Mouse (Mus musculus) c-Kit-positive CD71-positive TER-119-negative erythroid progenitor cells, embryonic 14.5 days (primary cell): ENCODE results near the gene Zfp324.
A peak's percentile ranks its signal among the peaks of the same experiment; 100 is the strongest.

Experiments
- DNase-seq: peaks from one replicate; pipeline ENCODE4 v3.0.0-alpha.2; 2013; ENCODE audit warnings: low read depth

Zfp324 gene

DNA sequence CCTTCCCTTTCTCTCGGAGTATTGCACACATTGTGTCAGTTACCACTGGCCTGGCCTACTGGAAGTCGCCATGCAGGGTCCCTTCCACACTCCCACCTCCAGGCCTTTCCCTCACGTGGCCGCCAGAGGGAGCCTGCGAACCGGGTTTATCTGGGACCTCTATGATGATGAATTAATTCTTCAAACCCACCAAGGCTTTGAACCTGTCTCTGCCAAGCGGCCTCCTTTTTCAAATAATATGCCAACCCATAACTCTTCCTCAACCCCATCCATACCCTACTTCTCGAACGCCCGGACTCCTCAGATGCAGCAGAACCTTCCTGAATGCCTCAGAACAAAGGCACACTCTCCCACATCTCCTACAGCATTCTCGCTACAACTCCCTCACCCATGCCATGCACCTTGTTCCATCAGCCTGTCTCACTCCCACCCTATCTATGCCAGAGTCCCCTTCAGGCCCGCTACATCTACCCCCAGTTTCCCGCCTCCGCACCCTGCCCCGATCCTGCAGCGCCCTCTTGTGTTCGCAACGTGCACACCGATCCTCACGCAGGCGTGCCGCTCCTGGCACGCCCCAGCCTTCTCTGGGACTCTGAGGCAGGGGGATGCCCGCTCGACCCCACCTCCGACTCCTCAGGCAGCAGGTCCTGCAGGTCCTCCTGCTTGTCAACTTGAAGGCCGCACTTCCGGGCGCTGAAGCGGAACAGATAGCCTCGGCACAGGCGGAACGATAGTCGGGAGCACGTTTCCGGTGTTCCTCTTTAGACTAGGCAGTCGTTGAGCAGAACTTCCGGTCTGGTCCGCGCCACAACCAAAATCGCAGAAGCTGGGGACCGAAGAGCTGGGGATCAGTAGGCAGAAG is 43.7 kb downstream of the Zfp324 start:
- peak; percentile 90 for DNase-seq

DNA sequence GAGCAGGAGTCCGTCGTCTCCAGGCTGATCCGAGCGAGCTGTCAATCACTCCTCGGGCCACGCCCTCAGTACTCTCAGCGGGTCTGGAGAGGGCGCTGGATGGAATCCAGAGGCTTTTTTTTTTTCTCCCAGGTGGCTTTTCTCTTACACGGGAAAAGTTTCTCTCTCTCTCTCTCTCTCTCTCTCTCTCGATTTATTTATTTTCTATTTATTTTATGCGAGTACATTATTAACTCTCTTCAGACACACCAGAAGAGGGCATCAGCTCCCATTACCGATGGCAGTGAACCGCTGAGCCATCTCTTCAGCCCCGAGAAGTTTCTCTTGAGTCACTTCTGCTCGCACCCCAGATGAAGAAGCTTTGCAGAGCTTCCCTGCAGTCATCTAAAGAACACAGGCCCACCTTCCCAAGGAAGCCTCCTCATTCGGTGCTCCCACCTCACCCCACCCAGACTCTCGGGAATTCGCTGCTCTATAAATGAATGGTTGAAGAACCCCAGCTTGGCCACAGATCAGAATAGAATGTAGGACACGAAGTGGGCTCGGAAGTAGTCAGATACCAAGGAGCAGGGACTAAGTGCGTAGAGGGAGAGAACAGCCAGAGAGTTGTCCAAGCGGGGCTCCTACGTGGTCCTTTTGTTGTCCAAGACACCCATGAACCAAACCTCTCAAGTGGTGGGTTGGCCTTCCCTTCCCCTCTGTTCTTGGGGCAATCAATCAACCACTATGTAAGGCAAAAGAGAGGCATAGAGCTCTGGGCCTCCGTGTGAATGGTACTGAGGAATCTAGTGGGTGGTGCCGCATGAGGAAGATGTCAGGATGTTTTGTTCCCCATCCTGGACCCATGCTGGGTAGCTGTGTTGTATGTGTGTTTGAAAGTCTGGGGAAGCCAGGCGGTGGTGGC is 44.6 kb downstream of the Zfp324 start, which contains the start of gene Zbtb45:
Gene Zbtb45, minus strand, starts transcription at position 30 of the 904 bp plus-strand sequence.
- DNase-seq: no peak

DNA sequence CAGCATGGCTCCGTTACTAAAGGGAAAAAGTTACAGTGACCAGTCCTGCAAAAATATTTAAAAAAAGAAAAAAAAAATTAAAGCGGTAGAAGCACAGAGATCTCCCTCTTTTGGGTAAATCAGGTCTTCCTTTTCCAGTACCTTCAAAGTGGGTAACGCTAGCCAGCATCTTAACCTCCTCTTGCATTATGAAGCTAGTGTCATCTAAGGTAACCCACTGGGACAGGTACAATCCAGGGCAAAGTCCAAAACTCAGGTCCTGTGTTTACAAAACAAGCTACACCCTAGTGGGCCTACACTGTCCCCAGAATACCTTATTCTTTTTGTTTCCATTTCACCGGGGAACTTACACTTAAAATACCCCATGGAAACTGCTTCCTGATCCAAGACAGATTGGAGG is 48.0 kb downstream of the Zfp324 start:
- DNase-seq: no peak

DNA sequence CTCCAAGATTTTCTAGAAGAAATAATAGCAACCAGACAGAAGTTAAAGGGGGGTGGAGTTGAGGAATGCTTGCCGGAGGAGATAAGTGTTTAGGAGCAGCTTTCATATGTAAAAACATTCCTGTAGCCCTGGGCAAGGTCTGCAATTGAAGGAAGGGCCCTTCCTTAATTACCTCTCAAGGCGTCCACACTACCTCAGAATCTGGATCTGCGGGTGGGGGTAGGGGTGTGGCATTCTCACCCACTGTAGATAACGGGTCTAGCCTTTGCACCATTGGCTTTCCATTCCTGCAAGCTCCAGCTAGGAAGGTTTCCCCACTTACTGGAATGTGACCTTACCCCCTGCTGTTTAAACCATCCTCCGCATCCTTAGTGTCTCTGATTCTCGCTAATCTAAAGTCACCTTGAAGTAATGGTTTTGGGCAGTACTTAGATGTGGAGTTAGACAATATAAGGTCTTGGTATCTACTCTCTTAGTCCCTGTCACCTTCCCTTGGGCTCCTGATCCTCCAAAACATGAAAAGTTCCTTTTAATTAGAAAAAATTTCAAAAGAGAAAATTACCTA is 48.7 kb downstream of the Zfp324 start:
- DNase-seq: no peak

DNA sequence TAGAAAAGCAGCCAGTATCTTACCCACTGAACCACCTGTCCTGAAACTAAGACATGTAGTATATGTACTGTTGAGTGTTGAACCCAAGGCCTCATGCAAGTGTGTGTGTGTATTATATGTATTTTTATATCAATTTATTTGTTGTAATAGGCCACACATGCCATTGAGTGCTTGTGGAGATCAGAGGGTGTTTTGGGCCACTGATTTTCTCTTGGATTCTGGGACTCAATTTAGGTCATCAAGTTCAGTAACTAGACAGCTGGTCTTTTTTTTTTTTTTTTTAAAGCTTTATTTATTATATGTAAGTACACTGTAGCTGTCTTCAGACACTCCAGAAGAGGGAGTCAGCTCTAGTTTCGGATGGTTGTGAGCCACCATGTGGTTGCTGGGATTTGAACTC is 49.6 kb downstream of the Zfp324 start:
- DNase-seq: no peak

DNA sequence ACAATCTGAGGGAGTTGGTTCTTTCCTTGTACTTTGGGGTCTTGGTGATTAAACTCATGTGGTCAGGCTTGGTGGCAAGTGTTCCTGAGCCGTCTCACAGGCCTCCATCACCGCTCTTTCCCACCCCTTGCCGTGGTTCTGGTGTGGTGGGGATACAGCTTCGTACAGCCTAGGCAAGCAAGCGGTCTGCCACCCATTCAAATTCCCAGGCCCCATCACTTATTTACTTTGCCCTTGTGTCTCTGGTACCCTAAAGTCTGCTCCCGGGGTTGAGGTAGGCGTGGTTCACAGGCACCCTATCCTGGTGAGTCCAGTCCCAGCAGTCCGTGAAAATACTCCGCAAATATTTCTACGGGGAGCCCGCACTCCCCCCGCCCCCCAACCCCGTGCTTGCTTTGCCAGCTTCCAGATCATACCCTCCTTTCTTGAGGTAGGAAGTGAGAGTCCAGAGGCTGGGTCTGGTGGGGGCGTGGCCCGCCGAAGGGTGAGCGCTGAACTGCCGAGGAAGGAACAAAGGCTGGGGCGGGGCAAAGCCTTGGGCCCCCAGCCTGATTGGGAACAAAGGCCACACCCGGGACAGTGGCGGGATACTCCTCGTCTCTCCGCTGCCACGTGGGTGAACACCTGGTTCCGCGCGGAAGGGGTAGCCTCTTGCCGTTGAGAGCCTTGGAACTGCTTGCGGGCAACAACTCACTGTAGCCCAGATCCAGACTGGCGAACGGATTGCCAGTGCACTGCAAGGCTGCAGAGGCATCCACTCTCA is 57.3 kb downstream of the Zfp324 start:
- no peak for DNase-seq
